Mouse (Mus musculus) lung, postnatal 25 days (tissue): ENCODE measurements around the gene Iyd.
A peak's percentile ranks its signal among the peaks of the same experiment; 100 is the strongest.

ENCODE experiments used
- DNase-seq: peaks from one replicate; pipeline ENCODE4 v3.0.0; 2022; ENCODE audit warnings: low spot score

Iyd gene

DNA sequence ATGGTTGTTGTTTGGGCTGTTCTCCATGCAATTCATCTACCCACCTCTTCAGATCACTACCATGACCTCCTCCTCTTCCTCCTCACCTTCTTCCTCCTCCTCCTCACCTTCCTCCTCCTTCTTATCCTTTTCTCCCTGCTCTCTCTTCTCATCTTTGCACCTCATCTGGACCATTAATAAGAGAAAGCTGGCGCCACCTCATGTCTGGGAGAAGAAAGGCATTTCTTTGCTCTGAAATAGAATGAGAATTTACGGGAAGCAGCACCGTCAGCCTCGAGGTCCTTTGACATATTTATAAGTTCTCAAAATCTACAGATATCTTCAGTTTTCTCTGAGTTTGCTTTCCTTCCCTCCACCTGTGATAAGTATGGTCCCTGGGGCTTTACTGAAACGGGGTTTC lies 15.1 kb downstream of the Iyd start:
- no peak for DNase-seq

DNA sequence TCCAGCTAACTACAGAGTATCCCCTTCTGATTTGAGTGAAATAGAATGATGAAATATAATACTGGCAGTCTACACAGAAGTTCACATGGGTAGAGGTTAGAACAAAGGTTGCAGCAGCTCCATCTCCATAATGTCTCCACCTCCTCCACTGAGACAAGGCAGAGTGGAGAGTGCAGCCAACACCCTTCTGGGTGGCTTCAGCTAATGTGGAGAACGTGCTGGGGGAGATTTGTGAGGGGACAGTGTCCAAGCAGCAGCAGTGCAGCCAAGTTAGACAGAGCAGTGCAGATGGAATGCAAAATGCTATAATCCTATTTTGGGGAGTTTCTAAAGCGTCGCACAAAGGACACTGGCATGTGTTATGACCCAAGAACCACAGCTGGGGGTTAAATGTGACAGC lies 16.5 kb downstream of the Iyd start:
- no peak for DNase-seq

GRCm38 (mm10) chr10:3559136-3559535 lies 19.1 kb downstream of the Iyd start:
- no peak for DNase-seq

DNA sequence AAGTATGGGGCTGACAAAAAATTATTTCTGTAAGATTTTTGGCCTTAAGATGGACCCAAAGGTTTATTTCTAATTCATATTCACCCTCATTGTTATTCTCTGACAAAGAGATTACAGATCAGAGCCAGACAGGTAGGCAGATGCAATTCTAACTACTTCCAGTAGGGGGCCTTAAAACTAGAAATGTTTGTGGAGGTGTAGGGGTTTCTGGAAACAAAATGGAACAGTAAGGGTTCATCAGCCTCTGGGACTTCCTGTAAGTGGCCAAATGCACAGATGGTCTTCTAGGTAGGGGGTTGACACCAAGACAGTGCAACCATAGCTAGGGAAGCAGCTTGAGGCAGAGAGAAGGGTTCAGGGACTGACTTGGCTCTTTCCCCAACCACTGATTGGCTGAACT lies 22.1 kb downstream of the Iyd start:
- no peak for DNase-seq

- no peak for DNase-seq
These were observed 25.1 kb downstream of the Iyd start for GRCm38 (mm10) chr10:3565126-3565525.

- DNase-seq, result no peak
These were observed 27.8 kb downstream of the Iyd start for GRCm38 (mm10) chr10:3567821-3568220.

DNA sequence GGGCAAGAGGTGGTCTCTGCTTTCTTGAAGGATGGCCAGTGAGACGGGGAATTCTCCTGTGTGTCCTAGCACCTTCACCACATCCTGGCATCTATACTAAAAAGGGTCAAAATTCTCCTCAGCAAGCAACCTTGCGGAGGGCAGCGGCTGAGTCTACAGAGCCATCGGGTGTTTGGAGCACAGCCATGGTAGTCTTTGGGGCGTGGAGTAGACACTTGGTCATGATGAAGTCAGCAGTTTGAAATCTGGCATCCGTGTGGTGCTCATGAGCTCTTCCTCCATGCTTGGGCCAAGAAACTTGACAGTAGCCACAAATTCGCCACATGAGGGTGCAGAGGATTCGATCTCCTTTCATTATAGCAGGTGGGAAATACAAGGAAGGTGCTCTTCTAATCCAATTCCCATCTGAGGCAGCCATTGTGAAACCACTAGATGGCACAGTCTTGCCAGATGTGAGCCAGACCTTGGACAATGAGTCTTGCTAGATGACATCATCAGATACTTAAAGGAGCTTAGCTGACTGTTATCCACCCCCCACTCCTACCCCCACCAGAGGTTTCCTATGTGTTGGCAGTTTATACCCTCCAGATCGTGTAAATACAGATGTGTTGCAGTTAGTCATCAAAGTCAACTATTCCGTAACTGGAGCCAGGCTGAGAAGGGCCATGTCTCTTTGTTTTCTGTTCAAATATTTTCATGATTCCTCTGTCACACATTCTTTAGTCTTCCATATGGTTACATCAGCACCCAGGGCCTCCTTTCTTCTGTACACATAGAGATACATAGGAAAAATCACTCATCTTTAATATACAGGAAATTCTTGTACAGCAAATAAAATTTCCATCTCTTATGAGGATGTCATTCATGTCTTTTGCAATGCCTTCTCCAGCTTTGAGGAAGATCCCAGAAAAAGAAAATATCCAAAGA lies 32.9 kb downstream of the Iyd start:
- peak; percentile 68 for DNase-seq

GRCm38 (mm10) chr10:3573905-3574500 lies 34.0 kb downstream of the Iyd start:
- DNase-seq, result peak; percentile 40

DNA sequence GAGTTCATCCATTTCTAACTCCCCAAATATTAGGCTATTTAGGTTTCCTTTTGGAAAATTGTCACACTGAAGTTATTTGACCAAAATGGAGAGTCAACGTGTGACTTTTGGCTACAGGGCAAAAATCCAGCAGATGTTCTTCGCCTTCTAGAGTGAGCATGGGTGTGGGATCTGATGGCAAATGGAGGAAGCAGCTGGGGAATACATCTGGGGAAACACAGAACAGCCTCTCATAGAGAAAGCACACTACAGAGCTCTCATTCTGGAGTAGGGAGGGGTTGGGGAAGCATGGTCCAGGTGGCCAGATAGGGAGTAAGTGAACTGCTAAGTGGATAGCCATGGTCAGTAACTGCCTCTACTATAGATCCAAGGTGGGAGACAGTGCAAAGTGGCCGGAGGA lies 50.6 kb downstream of the Iyd start:
- no peak for DNase-seq

DNA sequence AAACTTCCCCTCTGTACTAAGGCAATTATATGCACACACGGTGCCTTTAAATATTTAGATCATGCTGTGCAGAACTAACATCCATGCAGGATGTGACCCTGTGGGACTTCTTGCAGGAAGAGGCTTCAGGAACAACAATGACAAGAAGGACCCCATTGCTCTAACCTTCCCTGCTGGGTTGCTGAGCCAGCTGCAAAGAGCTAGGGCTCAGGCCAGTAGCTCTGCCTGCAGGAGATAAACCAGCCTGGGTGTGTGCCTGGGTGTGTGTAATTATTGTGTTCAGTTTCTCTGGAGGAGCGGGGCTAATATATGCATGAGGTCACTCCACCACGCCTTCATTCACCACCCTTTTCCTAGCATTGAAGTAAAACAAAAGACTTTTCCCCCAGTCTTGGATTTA lies 51.8 kb downstream of the Iyd start:
- peak; percentile 28 for DNase-seq

- DNase-seq, result no peak
These were observed 56.7 kb downstream of the Iyd start for GRCm38 (mm10) chr10:3596697-3597096.

DNA sequence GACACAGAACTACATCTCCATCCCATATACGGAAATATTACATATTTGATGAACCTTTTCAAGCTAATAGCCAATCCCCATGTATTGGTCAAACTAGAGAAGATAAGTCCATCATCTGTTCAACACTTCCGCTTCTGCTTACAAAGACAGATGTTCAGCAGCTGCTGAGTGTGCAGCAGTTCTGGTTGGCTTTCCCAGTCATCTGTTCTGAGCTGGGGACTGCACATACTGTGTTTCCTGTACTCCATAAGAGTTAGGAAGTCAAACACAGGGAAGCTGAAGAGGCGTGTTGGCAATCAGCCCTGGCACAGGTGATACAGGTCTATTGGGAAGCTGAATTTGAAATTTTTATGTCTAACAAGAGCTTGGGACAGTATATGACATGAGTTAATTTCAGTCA lies 57.7 kb downstream of the Iyd start:
- DNase-seq, result no peak
